Mouse (Mus musculus): Measurements from ENCODE around the gene Kcnk3.

The Kcnk3 gene

DNA sequence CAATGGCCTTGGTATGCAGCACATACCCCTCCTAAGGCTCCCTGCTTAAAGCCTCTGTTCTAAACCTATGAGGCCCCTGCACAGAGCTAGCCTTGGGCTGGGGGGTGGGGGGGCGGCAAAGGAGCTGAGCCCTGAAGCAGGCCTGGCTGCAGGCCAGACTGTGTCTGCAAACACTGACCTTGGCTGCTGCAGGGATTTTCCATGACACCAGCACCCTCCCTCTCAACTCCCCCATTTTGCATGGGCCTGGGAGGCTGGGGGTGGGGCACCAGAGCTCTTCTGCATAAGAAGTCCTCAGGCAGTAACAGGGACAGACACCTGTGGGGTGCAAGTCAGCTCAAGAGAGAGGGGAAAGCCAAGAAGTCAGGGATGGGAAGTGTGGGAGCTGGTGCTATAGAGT is 26.3 kb downstream of the Kcnk3 start:
- peak; percentile 98 for DNase-seq

DNA sequence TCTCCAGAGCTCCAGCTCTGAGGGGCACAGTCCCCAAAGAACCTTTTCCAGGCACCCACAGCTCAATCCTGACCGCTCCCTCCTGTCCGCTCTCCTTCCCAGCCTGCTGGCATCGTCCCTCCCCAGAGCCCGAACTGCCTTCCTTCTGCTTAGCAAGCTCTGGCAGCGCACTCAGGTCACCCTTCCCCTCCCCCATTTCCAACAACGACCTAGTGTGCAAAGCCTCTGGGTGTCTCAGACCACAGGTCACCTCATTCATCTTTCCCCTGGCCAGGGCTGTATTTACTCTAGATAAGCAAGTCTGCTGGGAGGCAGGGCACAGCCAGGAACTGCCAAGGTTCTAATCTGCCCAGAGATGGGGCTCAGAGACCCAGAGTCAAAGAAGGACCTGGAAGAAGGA is 27.4 kb downstream of the Kcnk3 start:
- peak; percentile 95 for DNase-seq

DNA sequence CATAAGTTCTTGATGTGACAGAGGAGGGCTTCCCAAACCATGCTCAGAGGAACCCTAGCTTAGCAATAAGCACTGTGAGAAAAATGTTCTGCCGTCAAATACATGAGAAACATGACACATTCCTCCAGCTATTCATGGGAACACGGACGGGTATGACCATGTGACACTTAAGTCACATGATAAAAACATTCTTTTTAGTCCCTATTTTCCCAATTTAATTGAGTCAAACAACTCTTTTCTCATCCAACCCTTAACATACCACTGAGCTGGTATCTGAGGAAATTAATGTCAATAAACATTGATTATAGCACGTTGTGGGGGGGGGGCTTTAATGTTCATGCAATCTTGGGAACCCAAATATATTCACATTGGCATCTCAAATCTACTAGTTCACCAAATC is 27.8 kb downstream of the Kcnk3 start:
- DNase-seq = no peak

DNA sequence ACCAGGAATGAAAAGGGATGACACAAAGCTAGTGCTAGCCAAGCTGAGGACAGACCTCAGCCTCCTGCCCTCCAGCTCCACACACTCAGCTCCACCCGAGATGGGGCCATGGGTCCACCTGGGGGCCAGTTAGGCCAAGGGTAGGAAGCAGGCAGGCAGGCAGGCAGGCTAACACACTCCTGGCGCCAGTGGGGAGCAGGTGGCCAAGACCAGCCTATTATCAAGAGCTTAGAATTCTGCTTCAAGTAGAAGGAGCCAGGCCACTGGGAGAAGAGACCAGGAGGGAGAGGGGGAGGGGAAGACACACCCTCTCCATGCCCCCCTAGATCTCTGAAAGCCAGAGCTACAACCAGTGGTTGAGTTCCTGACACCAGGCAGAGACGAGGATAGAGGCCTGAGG is 28.7 kb downstream of the Kcnk3 start:
- DNase-seq = peak; percentile 93

DNA sequence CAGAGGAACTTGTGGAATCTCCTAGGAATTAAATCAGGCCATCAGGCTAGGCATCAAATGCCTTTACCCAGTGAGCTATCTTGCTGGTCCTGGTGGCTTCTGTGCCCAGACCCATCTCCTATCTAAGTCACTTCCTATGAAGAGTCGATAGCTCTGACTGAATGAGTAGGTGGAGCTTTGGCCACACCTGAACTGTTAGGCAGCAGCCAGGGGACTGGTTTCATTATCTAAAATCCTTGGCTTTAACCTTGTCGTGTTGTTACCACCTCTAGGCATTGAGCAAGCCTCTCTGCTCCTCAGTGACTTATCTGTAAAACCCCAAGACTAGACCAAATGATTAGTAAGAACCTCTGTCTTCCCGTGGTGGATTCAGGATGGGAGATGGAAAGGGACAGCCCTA is 29.4 kb downstream of the Kcnk3 start:
- no peak for DNase-seq

DNA sequence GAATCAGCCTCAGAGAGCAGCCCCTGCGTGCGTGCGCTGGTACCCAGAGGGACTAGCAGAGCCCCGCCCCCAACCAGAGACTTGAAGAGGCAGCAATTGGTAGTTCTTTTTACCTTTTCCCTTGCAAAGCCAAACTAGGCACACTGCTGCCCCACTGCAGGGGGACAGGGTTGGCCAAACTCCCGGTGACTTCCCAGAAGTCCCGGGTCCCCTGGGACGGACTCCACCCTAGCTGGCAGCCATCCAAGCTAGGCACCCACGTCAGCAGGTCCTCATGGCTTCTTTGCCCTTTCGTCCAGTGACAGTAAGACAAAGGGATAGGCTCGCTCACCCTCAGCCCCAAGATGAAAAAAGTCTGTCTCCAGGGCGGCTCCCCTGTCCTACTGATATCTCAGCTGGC is 29.9 kb downstream of the Kcnk3 start:
- peak; percentile 98 for DNase-seq

DNA sequence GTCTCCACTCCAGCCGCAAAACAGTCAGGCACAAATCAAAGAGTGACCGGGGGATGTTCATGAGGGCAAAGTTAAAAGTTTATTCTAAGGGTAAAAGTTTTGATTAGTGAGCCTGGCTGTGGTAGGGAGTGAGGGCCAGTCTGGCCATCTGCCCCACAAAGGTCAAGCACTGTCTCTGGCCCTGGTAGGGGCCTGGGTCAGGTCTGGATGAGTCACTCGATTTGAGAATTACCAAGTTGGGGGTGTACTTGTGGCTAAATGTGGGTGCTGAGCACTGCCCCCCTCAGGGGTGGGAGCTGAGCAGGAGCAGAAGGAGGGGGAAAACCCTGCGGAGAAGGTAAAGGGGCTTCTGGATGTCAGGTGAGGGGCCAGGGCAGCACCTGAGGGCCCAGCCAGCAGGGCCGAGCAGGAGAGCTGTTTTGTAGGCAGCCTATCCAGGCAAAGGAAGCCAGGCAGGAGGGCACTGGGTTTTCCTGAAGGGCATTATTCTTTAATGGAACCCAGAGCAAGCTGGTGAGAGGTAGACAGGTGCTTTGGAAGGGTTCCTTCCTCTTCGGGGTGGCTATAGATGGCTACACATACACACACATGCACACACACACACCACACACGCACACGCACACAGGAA is 30.5 kb downstream of the Kcnk3 start:
- DNase-seq = peak; percentile 86

DNA sequence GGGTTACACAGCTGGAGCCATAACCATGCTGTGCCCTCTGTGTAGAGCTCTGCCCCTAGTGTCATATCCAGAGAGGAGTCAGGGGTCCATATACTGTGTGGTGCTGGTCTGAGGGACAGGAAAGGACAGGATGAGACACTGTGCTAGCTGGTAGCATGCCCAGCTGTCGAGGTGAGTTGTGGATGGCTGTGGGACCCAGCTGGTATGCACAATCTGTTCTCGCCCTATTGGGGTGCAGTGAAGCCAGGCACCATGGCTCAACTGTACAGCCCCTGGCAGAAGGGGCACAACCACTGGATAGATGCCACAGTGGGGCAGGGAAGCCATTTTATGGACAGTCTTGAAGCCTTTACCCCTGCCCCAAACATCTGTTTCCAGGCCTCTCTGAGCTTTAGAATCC is 31.2 kb downstream of the Kcnk3 start:
- peak; percentile 88 for DNase-seq

DNA sequence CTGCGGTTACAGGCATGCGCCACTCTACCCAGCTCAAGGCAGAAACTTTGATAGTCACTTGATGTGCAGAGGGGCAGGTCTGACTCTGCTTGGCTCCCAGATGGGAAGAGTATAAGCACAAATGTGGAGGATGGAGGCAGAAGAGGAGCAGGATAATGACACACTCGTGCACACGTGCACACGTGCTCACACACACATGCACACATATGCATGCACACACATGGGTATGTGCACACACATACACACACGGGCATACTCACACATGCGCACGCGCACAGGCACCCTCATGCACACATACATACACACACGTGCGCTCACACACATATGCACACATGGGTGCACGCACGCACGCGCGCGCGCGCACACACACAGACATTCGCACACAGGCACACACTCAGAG is 32.6 kb downstream of the Kcnk3 start:
- DNase-seq = peak; percentile 84

DNA sequence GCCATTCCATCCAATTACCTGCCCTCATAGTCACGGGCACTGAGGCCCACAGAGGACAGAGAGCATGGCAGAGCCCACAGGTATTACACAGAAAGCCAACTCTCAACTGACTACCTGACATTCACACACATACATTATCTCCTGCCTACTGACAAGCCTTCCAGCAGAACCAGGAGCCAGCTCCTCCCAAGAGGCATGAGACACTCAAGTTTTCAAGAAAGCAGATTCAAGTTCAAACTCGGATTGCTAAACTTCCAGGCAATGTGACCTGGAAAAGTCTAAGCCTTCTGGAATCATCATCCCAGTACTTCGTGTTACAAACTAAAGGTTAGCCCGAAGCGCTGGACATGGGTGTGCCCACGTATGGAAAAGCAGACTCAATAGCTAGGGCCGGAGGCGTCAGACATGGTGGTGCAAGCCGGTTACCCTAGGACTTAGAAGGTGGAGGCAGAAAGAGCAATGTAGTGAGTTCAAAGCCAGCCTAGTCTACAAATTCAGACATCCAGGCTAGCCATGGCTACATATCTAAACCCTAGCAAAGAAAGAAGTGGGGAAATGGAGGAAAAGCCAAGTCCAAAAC is 33.3 kb downstream of the Kcnk3 start:
- no peak for DNase-seq

DNA sequence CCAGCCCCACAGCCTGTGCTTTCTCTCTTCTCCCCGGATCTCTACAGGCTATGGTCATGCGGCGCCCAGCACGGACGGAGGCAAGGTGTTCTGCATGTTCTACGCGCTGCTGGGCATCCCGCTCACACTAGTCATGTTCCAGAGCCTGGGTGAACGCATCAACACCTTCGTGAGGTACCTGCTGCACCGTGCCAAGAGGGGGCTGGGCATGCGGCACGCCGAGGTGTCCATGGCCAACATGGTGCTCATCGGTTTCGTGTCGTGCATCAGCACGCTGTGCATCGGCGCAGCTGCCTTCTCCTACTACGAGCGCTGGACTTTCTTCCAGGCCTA is 33.8 kb downstream of the Kcnk3 start:
- peak; percentile 90 for DNase-seq

DNA sequence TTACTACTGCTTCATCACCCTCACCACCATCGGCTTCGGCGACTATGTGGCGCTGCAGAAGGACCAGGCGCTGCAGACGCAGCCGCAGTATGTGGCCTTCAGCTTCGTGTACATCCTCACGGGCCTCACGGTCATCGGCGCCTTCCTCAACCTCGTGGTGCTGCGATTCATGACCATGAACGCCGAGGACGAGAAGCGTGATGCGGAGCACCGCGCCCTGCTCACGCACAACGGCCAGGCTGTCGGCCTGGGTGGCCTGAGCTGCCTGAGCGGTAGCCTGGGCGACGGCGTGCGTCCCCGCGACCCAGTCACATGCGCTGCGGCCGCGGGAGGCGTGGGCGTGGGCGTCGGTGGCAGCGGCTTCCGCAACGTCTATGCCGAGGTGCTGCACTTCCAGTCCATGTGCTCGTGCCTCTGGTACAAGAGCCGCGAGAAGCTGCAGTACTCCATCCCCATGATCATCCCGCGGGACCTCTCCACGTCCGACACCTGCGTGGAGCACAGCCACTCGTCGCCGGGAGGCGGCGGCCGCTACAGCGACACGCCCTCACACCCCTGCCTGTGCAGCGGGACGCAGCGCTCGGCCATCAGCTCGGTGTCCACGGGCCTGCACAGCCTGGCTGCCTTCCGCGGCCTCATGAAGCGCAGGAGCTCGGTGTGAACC is 34.3 kb downstream of the Kcnk3 start:
- DNase-seq = peak; percentile 88

DNA sequence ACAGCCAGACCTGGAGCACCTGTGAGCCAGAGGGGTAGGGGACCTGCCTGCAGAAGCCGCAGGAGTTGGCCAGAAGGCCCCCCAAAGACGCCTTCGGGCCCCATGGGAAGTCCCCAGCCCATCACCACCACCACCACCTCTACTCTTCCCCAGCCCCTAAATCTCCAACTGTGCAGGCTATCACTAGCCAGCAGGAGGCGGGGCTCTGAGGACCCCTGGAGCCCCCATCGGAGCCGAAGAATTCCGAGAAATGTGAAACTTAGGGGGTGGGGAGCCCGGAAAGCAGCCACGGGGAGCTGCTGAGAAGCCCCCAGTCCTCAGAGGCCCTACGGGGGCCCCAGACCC is 34.8 kb downstream of the Kcnk3 start:
- no peak for DNase-seq

DNA sequence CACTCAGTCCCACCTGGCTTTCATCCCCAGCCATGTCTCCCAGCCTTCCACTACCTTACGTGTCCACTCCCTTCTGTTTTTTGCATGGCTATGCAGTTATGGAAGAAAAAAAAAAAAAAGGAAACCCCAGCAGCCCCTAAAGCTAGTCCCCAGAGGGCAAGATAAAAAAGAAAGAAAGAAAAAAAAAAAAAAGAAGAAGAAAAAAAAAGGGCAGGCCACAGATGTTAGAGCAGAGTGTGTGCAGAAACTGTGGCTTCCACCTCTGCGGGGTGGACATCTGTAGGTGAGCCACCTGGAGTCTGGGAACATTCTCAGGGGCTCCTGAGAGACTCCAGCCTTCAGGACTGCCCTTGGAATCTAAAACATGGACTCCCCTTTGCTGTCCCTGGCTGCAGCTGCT is 35.4 kb downstream of the Kcnk3 start:
- no peak for DNase-seq

DNA sequence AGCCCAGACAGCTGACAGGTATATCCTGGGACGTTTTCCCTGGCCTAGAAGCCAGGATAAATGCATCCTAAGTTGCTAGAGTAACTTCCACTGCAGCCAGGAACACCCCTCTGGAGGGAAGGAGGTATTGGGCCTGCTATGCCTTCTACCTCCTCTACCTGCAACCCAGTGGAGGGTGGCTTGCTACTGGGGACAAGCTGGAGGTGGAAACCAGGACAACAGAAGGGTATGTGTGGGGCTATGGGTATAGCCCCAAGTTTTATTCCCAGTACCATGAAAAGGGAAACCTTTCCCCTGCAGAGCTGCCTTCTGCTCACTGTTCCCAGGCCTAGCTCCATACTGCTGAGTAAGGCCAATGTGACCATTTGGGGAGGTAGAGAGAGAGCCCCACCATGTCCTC is 36.3 kb downstream of the Kcnk3 start:
- DNase-seq = no peak

DNA sequence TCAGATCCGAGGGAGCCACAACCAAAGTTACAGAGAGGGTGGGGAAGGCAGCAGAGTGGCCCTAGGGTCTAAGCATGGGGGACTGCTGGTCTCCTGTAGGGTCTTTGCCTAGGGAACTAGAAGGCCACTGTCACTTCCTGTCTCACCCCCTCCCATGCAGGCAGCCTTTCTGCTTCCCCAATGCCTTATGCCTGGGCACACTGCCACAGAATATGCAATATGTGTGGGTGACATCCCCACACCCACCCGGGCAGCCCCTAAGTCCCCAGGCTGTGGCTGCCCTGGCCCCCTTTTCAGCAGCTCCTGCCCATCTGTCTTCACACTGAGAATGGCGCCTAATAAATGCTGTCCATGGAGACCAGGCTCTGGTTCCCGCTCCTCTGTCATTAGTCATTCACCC is 36.9 kb downstream of the Kcnk3 start:
- DNase-seq = peak; percentile 89

DNA sequence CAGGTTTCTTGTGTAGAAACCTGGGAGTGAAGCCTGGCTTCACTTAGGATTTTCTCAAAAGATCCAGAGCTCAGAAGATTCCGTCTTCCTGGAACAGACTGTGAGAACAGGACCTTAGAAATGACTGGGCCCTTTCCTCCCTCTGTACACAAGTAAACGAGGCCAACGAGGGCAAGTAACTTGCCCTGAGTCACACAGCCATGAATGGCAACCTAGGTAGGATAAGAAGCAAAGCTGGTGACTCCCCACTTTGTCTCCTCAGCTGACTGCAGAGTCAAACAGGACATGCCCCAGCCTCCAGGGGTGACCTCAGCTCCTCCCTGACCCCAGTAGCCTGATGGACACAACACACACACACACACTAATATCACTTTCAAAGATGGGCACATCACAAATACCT is 37.4 kb downstream of the Kcnk3 start:
- DNase-seq = no peak

DNA sequence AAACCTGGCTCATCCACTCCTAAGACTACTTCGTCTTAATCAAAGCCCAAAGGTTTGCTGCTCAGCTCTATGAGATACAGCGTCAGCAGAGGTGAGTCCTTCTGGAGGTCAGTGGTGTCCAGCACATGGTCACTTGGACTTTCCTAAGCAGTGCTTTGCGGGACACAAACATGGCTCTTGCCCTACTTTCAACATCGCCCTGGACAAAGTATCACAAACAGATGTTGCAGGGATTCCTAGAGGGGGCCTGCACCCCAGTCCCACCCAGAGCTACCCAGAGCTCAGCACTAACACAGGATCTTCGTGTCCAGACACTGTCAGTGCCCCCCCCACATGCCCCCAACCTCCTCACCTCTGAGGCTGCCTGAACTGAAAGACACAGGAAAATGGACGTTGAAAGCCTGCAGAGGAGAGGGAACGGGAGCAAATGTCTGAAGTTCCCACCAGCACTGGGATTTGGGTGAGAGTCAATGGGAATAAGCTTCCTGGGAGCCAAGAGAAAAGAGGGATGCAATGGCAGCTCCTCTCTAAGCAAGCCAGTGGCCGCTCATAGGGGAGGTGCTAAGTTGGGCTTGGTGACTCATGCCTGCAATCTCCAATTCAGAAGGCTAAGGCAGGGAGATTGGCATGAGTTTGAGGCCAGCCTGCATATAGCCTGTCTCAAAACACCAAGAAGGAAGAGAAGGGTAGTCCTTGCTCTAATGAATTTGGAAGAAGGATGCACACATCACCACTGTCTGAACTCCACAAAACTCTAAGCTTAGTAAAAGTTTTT is 38.5 kb downstream of the Kcnk3 start:
- peak; percentile 85 for DNase-seq

DNA sequence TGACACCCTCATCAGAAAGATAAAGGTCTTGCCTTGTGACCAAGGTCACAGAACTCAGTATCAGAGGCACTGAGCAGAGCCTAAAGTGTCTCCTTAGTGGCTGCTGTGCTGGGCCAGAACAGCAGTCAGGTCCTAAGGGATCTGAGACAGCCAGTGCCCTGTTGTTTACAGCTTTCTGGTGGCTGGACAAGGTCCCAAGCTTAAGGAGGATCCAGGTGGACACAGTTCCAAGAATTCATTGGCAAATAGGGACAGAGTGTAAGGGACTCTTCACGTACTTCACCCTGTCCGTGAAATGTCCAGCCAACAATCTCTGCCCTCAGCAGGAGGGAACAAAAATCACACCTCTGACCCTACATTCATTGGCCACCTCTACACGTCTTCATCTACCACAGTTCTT is 40.5 kb downstream of the Kcnk3 start:
- peak; percentile 93 for DNase-seq

DNA sequence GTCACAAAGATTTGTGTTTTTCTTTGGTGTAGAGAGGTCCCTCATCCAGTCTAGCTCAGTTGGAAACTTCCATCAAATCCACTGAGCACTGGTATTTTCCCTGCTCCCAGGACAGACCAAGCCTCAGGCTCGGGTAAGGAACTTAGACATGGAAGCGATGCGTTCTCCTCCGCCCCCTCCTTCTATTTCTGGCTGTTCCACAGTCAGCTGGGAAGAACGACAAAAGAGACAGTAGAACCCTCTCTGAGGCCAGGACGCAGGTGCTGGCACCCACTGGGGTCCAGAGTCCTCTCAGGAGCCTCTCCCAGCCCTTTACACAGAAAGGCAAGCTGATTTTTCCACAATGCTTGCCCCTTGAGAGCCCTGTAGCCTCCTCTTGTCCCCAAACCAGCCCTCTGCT is 42.4 kb downstream of the Kcnk3 start:
- peak; percentile 84 for DNase-seq

DNA sequence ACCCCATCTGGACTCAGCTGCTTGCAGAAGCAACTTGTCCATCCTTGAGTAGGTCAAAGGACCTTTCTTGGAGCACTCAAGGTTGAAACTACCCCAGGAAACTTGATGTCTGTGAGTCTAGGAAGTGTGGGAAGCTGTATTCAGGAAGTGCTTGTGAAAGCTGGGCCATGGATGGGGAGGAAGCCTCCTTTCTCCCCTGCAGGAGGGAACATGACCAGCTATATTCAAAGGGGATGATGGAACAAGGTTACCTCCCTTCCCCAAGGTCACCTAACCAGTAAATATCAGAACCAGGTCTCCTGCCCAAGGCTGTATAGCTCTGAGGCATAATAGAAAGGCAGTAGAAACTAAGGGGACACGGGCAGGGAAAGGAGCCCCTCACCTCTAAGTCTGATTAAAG is 44.2 kb downstream of the Kcnk3 start:
- no peak for DNase-seq

DNA sequence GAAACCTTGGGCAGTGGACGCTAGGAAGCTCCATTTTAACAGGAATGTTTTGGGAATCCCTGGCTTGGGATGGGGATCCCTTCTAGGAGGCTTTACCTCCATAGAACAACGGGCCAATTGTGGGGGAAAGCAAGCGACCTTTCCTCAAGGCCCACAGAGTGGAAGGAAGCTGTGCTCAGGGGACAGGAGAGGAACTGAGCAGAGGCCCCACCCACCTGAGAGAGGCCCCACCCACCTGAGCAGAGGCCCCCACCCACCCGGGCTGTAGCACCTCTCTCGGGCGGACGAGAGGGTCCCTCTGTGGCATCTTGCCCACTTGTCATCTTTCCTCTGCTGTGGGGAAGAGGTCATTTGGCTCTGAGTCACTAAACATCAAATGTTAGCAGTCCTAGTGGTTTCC is 49.0 kb downstream of the Kcnk3 start:
- no peak for DNase-seq

DNA sequence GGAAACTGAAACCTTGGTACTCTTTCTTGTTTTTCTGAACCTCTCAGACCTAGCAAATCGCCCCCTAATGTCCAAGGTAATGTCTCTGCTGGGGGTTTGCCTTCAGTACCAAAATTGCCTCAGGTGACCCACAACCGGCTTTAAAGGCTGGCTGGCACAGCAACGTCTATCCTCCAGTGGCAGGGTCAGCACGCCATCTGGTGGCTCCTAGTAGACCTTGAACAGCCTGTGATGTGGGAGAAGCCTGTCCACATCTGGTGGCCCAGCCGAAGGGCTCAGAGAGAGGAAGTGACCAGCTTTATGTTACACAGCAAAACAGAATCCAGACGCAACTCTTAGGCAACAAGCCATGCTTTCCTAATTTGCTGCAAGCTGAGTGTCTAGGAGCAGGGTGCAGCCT is 50.1 kb downstream of the Kcnk3 start:
- DNase-seq = peak; percentile 98

DNA sequence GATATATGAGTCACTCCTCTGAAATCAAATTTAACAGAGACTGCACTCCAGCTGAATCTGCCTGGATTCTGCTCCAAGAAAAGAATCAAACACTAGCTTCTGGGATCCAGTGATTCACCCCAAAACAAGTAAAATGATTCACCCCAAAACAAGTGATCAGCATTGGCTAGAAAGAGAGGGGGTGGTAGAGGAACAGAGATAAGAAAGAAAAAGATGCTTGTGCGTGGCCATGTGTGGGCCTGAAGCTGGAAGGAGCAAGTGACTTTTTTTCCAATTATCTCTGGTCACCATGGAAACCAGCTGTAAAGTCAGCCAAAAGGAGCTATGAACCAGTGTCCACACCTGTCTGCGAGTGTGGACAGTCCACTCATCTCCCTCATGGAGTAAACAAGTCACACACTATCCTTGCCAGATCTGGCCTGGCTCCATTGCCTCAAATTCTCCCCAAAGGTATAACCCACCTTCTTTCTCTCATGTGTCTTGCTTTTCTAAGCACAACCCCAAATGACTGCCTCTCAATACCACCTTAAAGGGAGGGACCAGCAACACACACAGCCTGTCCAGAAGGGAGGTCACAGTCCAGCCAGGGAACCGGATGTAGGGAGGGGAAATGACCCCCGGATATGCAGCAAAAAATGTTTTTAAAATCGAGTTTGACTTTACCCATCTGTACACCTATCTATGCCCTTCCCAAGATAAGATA is 55.7 kb downstream of the Kcnk3 start:
- DNase-seq = peak; percentile 94

Data from heart, adult 11 months (tissue).